Mouse (Mus musculus): ENCODE results near the gene Gnl3l. TPM values are rescaled to one million over a fixed set of nuclear protein-coding genes. Genes with fewer than 3 reads are reported as not detected.

Gnl3l gene
- polyA plus RNA-seq (2012; ENCODE audit: low replicate concordance), result 0.57 and 1.3 TPM in 2 replicates

DNA sequence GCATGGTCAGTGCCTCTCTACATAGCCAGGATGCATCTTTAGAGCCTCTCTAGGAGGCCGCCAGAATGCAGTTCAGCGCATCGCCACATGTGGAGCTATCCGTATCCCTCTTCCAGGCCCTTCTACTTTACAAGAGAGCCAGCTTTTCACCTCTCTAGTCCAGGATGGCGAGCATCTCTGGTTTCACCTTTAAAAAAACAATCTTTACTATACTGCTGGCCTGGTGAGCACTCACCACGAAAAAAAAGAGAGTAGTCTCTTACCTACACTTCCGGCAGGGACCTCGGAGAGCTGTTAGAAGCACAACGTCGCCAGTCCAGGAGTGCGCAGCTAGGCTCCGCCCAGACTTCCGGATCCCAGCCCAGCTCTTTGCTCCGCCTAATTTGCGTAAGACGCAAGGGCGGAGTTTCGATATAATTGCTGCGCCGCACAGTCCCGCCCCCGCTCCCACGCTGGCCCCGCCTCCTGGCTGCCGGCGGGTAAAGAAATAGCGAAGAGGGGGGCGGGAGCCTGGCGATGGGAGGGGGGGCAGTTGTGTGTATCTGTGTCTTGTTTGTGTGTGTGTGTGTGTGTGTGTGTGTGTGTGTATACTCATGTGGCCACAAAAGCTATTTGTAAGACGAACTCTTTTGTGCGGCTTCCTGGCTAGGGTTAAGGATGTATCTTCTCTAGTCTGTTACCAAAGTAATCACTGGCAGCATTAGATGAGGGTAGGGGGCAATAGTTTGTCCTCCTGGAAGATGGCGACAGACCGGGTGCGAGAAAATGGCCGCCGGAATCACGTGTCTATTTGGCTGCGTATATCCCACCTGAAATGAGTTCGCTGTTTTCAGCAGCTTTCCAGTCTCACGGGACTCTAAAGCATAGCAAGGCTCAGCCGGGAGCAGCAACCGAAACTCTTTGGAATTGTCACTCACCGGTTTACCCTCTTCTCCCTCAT is at the start of gene Gnl3l:
Gene Gnl3l (minus strand): TSS at position 385 of the 940 bp plus-strand sequence.

GRCm38 (mm10) chrX:151045850-151046249 is 28.7 kb upstream of the Gnl3l start, which contains the start of gene Fgd1:
Gene Fgd1, plus strand, starts transcription at chrX:151046150.

Other genes with a start within 250 kb of the Gnl3l start
- gene Maged2, start 203.0 kb downstream of the Gnl3l start, polyA plus RNA-seq (2012; ENCODE audit: low replicate concordance), result 3.0 and 4.8 TPM in 2 replicates
- 0.38 and 0.67 TPM in 2 replicates for gene Fgd1, start 28.8 kb upstream of the Gnl3l start, polyA plus RNA-seq (2012; ENCODE audit: low replicate concordance)
- gene Tsr2, start 79.2 kb upstream of the Gnl3l start, polyA plus RNA-seq (2012; ENCODE audit: low replicate concordance), result 0.57 and 3.0 TPM in 2 replicates
- not detected in 2 replicates for gene Wnk3, start 180.8 kb upstream of the Gnl3l start, polyA plus RNA-seq (2012; ENCODE audit: low replicate concordance)

Measured in leukemia stem cell, adult 10-12 weeks (primary cell).